Mouse (Mus musculus) small intestine, adult 10 weeks (tissue): Measurements from ENCODE around the gene Pop5. TPM values are rescaled to one million over a fixed set of nuclear protein-coding genes. Genes with fewer than 3 reads are reported as not detected.

Experiments used
- polyA plus RNA-seq: library from polyadenylated mRNA; stranded (reverse); fragments of 350-450 nt; fragmentation: Illumina TruSeq; extraction: RNeasy Lipid Tissue Mini Kit (QIAGEN cat#74804); gene quantifications from one replicate; pipeline ENCODE4 v1.2.3, GENCODE M21; 2014; ENCODE audit warnings: low replicate concordance

Pop5 gene
- polyA plus RNA-seq: 1.2 TPM

GRCm38 (mm10) chr5:115235786-115236263 is at the start of gene Pop5:
TSS of gene Pop5 (plus strand) at chr5:115235836.

GRCm38 (mm10) chr5:115193669-115194625 is 41.7 kb upstream of the Pop5 start, which contains the start of gene Cabp1:
TSS of gene Cabp1 (minus strand) at chr5:115194381.

DNA sequence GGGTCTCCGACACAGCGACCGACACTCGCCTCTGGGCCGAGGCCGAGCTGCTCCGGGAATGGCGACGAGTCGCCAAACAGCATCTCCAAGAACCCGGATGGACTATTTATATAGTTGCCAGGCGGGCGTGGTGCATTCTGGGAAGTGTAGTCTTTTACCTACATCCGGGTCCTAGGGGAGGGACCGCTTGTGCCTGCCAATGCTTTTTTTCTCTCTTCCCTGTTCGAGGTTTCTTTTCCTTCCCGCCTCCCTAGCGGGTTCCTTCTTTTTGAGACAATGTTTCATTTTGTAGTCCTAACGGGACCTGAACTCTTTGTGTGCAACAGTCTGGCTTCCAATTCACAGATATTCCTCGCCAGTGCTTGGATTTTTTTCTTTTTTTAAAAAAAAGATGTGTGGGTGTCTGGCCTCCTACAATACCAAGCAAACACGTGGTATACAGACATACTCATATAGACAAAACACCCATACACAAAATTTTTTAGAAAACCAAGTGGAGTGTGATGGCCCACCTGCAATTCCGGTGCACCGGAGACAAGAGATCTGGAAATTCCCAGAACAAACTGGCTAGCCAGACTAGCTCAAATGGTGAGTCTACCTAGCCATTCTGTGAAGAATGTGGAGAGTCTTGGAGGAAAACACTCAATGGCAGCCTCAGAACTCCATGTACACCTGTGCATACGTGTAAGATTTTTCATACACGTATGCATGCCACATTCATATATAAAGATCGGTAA is 37.3 kb downstream of the Pop5 start, which contains the start of gene Rnf10:
Gene Rnf10 (minus strand): TSS at position 87 of the 737 bp plus-strand sequence.

DNA sequence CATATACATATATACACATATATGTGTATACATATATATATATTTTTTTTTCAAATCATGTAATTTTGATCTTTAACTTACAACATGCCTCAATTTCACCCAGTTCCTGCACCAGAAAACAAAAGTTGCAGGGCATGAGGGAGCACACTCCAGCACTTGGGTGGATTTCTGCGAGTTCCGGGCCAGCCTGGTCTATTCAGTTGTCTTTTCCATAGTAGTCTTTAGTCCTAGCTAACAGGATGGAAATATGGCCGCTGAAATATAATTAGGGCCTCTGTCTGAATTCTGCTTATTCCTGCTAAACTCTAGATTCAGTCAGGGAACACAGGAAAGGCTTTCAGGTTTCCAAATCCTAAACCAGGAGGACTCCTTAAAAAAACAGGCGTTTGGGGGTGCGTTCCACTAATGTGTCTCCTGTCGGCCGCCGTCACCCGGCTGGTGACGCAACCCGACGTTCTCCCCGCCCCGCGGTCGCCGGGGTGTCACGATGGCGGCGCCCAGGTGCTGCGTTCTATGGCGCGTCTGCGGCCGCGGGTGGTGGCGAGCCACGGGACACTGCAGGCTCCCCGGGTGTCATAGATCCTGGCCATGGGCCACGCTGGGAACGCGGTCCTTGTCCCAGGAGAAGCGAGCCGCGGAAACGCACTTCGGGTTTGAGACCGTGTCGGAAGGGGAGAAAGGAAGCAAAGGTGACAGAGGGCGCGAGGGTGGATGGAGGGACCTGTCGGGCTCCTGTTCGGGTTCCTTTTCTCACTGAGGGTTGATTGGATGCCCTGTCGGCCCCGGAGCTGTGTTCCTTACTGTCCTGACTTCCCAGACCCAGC is 43.8 kb downstream of the Pop5 start, which contains the start of gene Coq5:
Gene Coq5 (plus strand): TSS at position 441 of the 824 bp plus-strand sequence.

Other genes starting within 250 kb of the Pop5 start
- gene Sppl3, start 224.7 kb upstream of the Pop5 start, polyA plus RNA-seq: 60.7 TPM
- gene Gm10401, start 137.5 kb upstream of the Pop5 start, polyA plus RNA-seq: not detected
- 0.63 TPM for gene Acads, start 116.5 kb upstream of the Pop5 start, polyA plus RNA-seq
- 3.3 TPM for gene Unc119b, start 100.9 kb upstream of the Pop5 start, polyA plus RNA-seq
- 74.6 TPM for gene Mlec, start 77.7 kb upstream of the Pop5 start, polyA plus RNA-seq
- gene Cabp1, start 41.5 kb upstream of the Pop5 start, polyA plus RNA-seq: not detected
- 13.1 TPM for gene Rnf10, start 37.1 kb downstream of the Pop5 start, polyA plus RNA-seq
- gene Coq5, start 43.8 kb downstream of the Pop5 start, polyA plus RNA-seq: 8.6 TPM
- gene Dynll1, start 65.2 kb downstream of the Pop5 start, polyA plus RNA-seq: 273 TPM
- 24.1 TPM for gene Srsf9, start 91.3 kb downstream of the Pop5 start, polyA plus RNA-seq
- gene Gatc, start 105.3 kb downstream of the Pop5 start, polyA plus RNA-seq: 23.9 TPM
- gene Triap1, start 105.4 kb downstream of the Pop5 start, polyA plus RNA-seq: 11.4 TPM
- 68.8 TPM for gene Cox6a1, start 113.1 kb downstream of the Pop5 start, polyA plus RNA-seq
- 0.93 TPM for gene Msi1, start 193.8 kb downstream of the Pop5 start, polyA plus RNA-seq
- gene Pla2g1b, start 230.4 kb downstream of the Pop5 start, polyA plus RNA-seq: 5.7 TPM
- gene Sirt4, start 248.9 kb downstream of the Pop5 start, polyA plus RNA-seq: 6.2 TPM